Mouse (Mus musculus): ENCODE results near the gene Usp53.

DNA sequence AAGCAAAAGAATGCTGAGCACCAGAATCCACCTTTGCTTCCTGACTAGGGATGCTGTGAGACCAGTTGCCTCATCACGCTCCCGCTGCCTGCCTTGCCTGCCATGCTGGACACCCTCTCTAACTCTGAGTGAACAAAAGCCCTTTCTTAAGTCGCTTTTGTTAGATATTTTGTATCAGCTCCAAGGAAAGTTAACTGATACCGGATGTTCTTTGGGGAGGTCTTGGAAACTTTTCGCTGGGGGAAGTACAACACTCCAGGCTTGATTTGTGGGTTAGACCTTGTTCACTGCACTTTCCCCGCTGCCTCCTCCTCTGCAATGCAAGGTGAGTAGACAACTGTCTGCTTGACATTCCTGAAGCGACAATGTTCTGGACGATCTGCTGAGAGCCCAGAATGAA lies 14.2 kb upstream of the Usp53 start:
- TF ChIP-seq CTCF (IDR thresholded peaks at IDR 0.05; ENCODE audit: low read depth) = no peak
- no peak for TF ChIP-seq EP300 (optimal IDR thresholded peaks at IDR 0.05)

All from stomach, postnatal 0 days (tissue).